23 mouse cellular contexts compared by ENCODE assay signal in genomic region chr6:61729065-61729464, GRCm38 (mm10).
DNase-seq lines count a peak whose midpoint lies in the region; ATAC-seq and TF ChIP-seq lines count a peak whose summit lies in the region.
"Had no signal": no experiment of that assay in that cellular context is flagged by ENCODE, and none has a peak within 500 bp of the region (broad histone marks: within the 10 kb centered on the region; RNA-seq: fewer than 3 reads in every experiment).

No protein-coding gene starts in this region.

- no peaks in the 10 kb centered on the region for H3K27me3 ChIP-seq in forebrain, embryonic 12.5 days
- H3K27me3 ChIP-seq in forebrain, postnatal 0 days (ENCODE audit: insufficient read depth, low read length), result no peaks in the 10 kb centered on the region
- no peaks in the 10 kb centered on the region for H3K27me3 ChIP-seq in midbrain, embryonic 11.5 days (ENCODE audit: control insufficient read depth, insufficient read depth, low read length)
- H3K27me3 ChIP-seq in midbrain, embryonic 10.5 days (ENCODE audit: low read depth, poor library complexity, severe bottlenecking), result no peaks in the 10 kb centered on the region
- no peaks in the 10 kb centered on the region for H3K27me3 ChIP-seq in midbrain, embryonic 14.5 days (ENCODE audit: control insufficient read depth, insufficient read depth, low read length)
- H3K27me3 ChIP-seq: embryonic facial prominence, embryonic 13.5 days; megakaryocyte, embryonic 14.5 days; neural tube, embryonic 13.5 days had no signal

- DNase-seq in forebrain, postnatal 0 days, result no peak
- no peak for DNase-seq in midbrain, embryonic 11.5 days (ENCODE audit: low spot score, missing footprints)
- DNase-seq in midbrain, embryonic 10.5 days (ENCODE audit: low spot score), result no peak
- DNase-seq in midbrain, embryonic 14.5 days, result peak; percentile 47
- peak; percentile 76 for DNase-seq in retina, postnatal 1 day
- DNase-seq in cerebellum, adult 18-20 months, result no peak
- no peak for DNase-seq in lung, postnatal 10 days
- DNase-seq: adrenal gland, postnatal 36 days; cerebellum, adult 11-12 months; cerebellum, postnatal 14 days; kidney, adult 2 months; kidney, postnatal 10 days; lung, adult 18-20 months; right cerebral cortex, postnatal 14 days; thymus, adult 2 months; thymus, postnatal 4 days had no signal

- no peaks in the 10 kb centered on the region for H3K4me1 ChIP-seq in forebrain, embryonic 12.5 days
- no peaks in the 10 kb centered on the region for H3K4me1 ChIP-seq in forebrain, postnatal 0 days (ENCODE audit: insufficient read depth)
- H3K4me1 ChIP-seq in midbrain, embryonic 11.5 days (ENCODE audit: control insufficient read depth, insufficient read depth, low read length), result no peaks in the 10 kb centered on the region
- no peaks in the 10 kb centered on the region for H3K4me1 ChIP-seq in midbrain, embryonic 10.5 days
- no peaks in the 10 kb centered on the region for H3K4me1 ChIP-seq in midbrain, embryonic 14.5 days (ENCODE audit: control insufficient read depth, insufficient read depth, low read length)
- H3K4me1 ChIP-seq: embryonic facial prominence, embryonic 13.5 days; megakaryocyte, embryonic 14.5 days; neural tube, embryonic 13.5 days had no signal

- 0 out of 2 replicates have a peak, but pooled peaks have one; percentile 51 for ATAC-seq in forebrain, embryonic 12.5 days (ENCODE audit: low FRiP score)
- no peak; the same call in 1 of the 2 replicates for ATAC-seq in forebrain, postnatal 0 days
- 0 out of 2 replicates have a peak, but pooled peaks have one; percentile 42 for ATAC-seq in midbrain, embryonic 11.5 days (ENCODE audit: low FRiP score)
- ATAC-seq in midbrain, embryonic 14.5 days (ENCODE audit: low FRiP score, low TSS enrichment), result peak; percentile 69; the same call in 1 of the 2 replicates
- ATAC-seq: CD4-positive, CD25-positive, alpha-beta regulatory T cell, adult 4 months had no signal

- WGBS in forebrain, embryonic 12.5 days, result 24% methylated on average over 1 of the region's 1 CpGs
- 27% methylated on average over 1 of the region's 1 CpGs for WGBS in forebrain, postnatal 0 days
- 45% methylated on average over 1 of the region's 1 CpGs for WGBS in midbrain, embryonic 11.5 days
- 64% methylated on average over 1 of the region's 1 CpGs for WGBS in midbrain, embryonic 10.5 days
- 18% methylated on average over 1 of the region's 1 CpGs for WGBS in midbrain, embryonic 14.5 days

- H3K9me3 ChIP-seq in forebrain, embryonic 12.5 days, result no peaks in the 10 kb centered on the region
- H3K9me3 ChIP-seq in forebrain, postnatal 0 days (ENCODE audit: low read length), result no peaks in the 10 kb centered on the region
- no peaks in the 10 kb centered on the region for H3K9me3 ChIP-seq in midbrain, embryonic 11.5 days (ENCODE audit: control insufficient read depth, low read length)
- H3K9me3 ChIP-seq in midbrain, embryonic 10.5 days (replicated peaks), result no peaks in the 10 kb centered on the region
- no peaks in the 10 kb centered on the region for H3K9me3 ChIP-seq in midbrain, embryonic 14.5 days (ENCODE audit: control insufficient read depth, low read length)
- H3K9me3 ChIP-seq: embryonic facial prominence, embryonic 13.5 days; megakaryocyte, embryonic 14.5 days; neural tube, embryonic 13.5 days had no signal

- H3K9ac ChIP-seq in forebrain, embryonic 12.5 days, result no peak overlapping the region
- H3K9ac ChIP-seq in forebrain, postnatal 0 days, result no peak overlapping the region
- H3K9ac ChIP-seq in midbrain, embryonic 11.5 days (ENCODE audit: low read length), result no peak overlapping the region
- H3K9ac ChIP-seq in midbrain, embryonic 14.5 days (replicated peaks; ENCODE audit: low read length), result no peak overlapping the region
- H3K9ac ChIP-seq: embryonic facial prominence, embryonic 13.5 days; neural tube, embryonic 13.5 days had no signal

- no peak overlapping the region for H3K27ac ChIP-seq in forebrain, embryonic 12.5 days
- H3K27ac ChIP-seq in forebrain, postnatal 0 days (ENCODE audit: low read depth, low read length), result no peak overlapping the region
- no peak overlapping the region for H3K27ac ChIP-seq in midbrain, embryonic 11.5 days (ENCODE audit: low read depth, low read length)
- no peak overlapping the region for H3K27ac ChIP-seq in midbrain, embryonic 10.5 days (replicated peaks)
- H3K27ac ChIP-seq in midbrain, embryonic 14.5 days (replicated peaks; ENCODE audit: low read depth, low read length), result no peak overlapping the region
- H3K27ac ChIP-seq: embryonic facial prominence, embryonic 13.5 days; neural tube, embryonic 13.5 days; stomach, postnatal 0 days had no signal

- no peaks in the 10 kb centered on the region for H3K36me3 ChIP-seq in forebrain, embryonic 12.5 days (replicated peaks)
- H3K36me3 ChIP-seq in forebrain, postnatal 0 days (ENCODE audit: insufficient read depth), result no peaks in the 10 kb centered on the region
- H3K36me3 ChIP-seq in midbrain, embryonic 11.5 days (ENCODE audit: control insufficient read depth, insufficient read depth, low read length), result no peaks in the 10 kb centered on the region
- H3K36me3 ChIP-seq in midbrain, embryonic 10.5 days, result no peaks in the 10 kb centered on the region
- no peaks in the 10 kb centered on the region for H3K36me3 ChIP-seq in midbrain, embryonic 14.5 days (ENCODE audit: control insufficient read depth, insufficient read depth, low read length)
- H3K36me3 ChIP-seq: embryonic facial prominence, embryonic 13.5 days; neural tube, embryonic 13.5 days had no signal

- TF ChIP-seq CTCF in forebrain, postnatal 0 days (IDR thresholded peaks at IDR 0.05; ENCODE audit: low read depth), result no peak

- no peak overlapping the region for H3K4me3 ChIP-seq in forebrain, embryonic 12.5 days (replicated peaks)
- H3K4me3 ChIP-seq in forebrain, postnatal 0 days (ENCODE audit: low read depth, low read length), result no peak overlapping the region
- no peak overlapping the region for H3K4me3 ChIP-seq in midbrain, embryonic 11.5 days (ENCODE audit: low read depth, low read length)
- H3K4me3 ChIP-seq in midbrain, embryonic 10.5 days, result no peak overlapping the region
- H3K4me3 ChIP-seq in midbrain, embryonic 14.5 days (replicated peaks; ENCODE audit: low read depth, low read length), result no peak overlapping the region
- H3K4me3 ChIP-seq: embryonic facial prominence, embryonic 13.5 days; megakaryocyte, embryonic 14.5 days; neural tube, embryonic 13.5 days had no signal

- no peak overlapping the region for H3K4me2 ChIP-seq in forebrain, embryonic 12.5 days
- H3K4me2 ChIP-seq in forebrain, postnatal 0 days (ENCODE audit: low read depth), result no peak overlapping the region
- H3K4me2 ChIP-seq in midbrain, embryonic 11.5 days, result no peak overlapping the region
- no peak overlapping the region for H3K4me2 ChIP-seq in midbrain, embryonic 14.5 days (ENCODE audit: low read length)
- H3K4me2 ChIP-seq: embryonic facial prominence, embryonic 13.5 days; heart, embryonic 11.5 days; neural tube, embryonic 13.5 days had no signal

Comparison
In these comparisons a context has a peak if more than half of its experiments do, and no peak if none do; other contexts are left out.
1. DNase-seq: peak in midbrain, embryonic 14.5 days (single experiment) and retina, postnatal 1 day (single experiment); none in forebrain, postnatal 0 days (single experiment), midbrain, embryonic 11.5 days (single experiment), midbrain, embryonic 10.5 days (single experiment), cerebellum, adult 18-20 months (0 of 2) and lung, postnatal 10 days (single experiment).